Mouse (Mus musculus) layer of hippocampus, postnatal 36 days (tissue): ENCODE data around the gene Adamts10. TPM values are rescaled to one million over a fixed set of nuclear protein-coding genes. Genes with fewer than 3 reads are reported as not detected.

Source experiments
- DNase-seq, 2 experiments: peaks; one replicate each; pipeline ENCODE4 v3.0.0; 2022
- total RNA-seq, 2 experiments: library from RNA; stranded (reverse); gene quantifications; 2 replicates each; pipeline ENCODE4 v1.2.3; 2021

Gene Adamts10
- 10 to 100 TPM; 25.3 to 36.6 TPM for total RNA-seq

DNA sequence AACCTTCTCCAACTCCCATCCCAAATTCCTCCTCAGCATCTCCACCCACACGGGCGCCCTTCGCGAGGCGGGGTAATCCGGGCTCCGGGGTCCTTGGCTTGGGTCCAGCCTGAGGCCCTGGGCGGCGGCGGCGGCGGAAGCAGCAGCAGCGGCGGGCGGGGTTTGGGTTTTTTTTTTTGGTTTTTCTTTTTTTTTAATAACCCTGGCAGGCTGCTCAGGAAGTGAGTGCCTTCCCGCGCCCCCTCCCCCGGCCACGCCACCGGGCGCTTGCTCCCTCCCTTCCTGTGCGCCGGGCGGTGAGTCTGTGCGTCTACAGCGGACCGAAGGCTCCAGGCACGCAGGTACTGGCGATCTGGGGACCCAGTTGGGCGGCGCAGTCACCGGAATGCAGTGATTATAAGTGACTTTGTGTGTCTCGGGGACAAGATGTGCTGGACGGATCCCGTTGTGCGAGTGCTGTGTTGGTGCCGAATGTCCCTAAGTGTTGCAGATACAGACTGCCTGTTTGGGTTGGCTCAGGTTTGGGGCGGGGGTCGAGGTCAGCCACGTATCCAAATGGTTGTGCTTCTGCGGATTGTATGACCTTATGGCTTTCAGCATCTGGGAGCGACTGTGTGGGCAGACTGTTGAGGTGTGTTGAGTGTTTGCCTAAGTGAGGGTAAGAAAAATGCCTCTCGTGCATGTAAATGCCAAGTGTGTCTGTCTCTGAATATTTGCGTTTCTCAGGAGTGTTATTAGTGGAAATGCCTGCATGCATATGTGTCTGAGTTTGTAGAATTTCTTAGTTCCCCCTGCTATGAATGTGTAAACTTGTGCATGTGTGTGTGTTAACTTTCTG is at the start of gene Adamts10:
Adamts10 (plus strand) TSS at position 287 of the 838 bp plus-strand sequence.
- DNase-seq = peak; percentile 31 to 38

DNA sequence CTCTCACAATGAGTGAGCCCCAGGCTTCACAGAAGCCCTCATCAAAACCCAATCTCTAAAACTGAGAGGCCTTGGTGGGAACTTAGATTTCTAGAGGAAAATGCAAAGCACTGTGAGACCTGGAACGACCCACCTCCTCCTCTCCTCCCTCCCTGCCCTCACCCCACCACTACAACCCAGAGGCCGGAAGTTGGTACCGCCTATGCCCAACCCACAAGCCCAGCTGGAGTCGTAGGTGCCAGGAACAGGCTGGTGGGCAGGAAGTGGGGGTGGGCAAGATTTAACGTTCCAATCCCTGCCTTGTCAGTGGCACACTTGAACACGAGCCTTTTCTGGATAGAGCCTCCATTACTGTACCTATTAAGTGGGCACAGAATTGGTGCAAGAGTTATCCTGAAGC is 40.0 kb upstream of the Adamts10 start:
- DNase-seq = no peak

DNA sequence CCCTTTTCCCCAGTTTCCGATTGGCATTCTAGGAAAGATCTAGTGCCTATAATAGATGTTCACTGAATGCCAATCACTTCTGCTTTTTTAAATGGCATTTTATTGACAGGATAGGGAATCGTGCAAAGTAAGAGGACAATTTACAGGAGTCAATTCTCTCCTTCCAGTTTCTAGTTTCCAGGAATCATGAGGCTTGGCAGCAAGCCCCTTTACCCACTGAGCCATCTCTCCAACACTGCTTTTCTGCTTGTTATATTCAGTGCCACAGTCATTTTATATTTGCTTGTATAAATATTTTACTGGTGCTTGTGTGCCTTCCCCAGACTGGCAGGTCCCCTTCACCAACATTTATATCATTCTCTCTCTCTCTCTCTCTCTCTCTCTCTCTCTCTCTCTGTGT is 36.8 kb upstream of the Adamts10 start:
- no peak for DNase-seq

DNA sequence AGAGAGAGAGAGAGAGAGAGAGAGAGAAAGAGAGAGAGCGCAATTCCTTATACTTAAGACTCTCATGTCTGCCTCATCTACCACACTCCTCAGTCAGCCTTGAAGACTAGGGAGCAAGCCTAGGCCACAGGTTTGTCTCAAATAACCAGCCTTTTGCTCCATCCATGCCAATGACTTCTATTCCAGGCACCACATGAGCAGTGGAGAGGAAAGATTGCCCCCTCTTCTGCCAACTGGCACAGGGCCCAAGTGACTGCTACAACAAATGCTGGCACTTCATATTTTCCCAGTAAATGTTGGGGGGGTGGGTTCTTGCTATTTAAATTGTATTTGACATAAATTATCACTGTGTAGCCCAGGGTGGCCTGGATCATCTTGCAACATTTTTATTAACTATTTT is 36.4 kb upstream of the Adamts10 start:
- DNase-seq = no peak

DNA sequence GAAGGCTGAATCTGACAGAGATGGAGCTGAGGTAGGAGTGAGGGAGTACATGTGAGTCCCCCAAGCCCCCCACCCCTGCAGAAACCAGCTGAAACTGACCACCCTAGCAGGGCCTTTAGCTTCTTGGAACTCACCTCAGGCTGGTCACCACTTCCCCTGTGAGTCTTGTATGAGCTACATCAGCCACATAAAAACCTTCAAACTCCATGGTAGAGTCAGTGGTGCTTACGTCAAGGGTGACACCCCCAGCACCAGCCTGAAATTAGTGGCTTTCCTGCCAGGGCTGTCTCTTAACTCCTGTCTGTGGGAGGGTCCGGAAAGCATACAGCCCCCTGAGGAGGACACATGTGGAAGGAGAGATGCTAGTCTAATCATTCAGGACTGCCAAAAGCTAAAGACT is 32.6 kb upstream of the Adamts10 start:
- no peak for DNase-seq

DNA sequence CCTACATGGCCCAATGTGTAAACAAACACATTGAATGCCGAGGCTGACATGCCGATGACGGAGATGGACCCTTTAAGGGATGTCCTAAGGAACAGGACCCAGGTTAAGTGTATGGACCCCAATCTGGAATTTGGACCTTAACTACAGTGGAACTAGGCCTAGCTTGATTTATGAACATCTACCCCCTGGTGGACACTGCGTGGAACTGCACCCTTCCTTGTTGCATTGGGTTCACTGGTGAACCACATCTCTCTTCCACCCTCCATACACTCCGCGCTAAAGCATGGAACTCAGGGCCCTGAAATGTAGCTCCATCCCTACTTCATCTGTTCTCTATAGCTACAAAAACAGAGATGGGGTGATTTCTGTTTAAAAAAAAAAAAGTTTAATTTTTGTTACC is 30.9 kb upstream of the Adamts10 start:
- DNase-seq = no peak

DNA sequence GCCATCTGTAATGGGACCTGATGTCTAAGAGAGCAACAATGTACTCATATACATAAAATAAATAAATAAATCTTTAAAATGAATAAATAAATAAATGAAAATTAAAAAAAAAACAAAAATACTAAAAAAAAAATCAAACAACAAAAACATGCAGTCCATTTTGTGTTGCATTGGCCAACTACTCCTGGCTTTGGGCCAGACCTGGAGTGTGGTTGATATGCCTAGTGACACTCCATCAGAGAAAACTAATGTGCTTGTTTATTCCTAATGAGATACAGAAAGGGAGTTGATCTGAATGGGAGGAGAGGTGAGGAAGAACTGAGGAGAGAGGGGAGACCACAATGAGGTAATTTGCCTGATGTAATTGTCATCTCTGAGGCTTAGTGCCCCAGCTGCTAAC is 29.4 kb upstream of the Adamts10 start:
- DNase-seq = no peak

DNA sequence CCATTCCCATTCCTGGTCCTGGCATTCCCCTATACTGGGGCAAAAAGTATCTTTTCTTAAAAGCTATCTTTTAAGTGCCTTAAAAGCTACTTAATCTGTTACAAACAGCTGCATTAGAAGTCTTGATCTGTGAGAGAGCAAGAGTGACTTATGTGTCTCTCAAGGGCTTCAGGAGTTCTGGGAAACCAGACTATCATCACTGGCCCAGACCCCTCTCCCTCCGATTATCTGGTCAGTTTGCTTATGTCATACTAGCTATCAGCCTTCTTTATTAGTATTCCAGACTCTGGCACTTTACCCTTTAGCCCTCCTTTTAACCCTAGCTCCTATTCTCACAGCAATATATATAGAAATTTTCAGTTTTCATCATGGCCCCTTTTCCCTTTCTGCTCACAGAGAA is 25.1 kb upstream of the Adamts10 start:
- DNase-seq = no peak

DNA sequence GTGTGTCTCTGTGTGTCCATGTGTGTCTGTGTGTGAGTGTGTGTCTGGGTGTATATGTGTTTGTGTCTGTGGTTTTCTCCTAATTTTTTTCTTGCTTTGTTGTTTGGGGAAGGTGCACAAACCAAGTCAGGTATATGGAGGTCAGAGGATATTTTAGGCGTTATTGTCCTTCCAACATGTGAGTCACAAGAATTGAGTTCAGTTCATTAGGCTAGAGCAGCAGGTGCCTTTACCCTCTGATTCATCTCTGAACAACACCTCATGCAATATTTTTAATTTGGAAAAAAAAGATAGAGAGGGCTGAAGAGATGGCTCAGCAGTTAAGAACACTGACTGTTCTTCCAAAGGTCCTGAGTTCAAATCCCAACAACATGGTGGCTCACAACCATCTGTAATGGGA is 15.6 kb upstream of the Adamts10 start:
- DNase-seq = no peak

DNA sequence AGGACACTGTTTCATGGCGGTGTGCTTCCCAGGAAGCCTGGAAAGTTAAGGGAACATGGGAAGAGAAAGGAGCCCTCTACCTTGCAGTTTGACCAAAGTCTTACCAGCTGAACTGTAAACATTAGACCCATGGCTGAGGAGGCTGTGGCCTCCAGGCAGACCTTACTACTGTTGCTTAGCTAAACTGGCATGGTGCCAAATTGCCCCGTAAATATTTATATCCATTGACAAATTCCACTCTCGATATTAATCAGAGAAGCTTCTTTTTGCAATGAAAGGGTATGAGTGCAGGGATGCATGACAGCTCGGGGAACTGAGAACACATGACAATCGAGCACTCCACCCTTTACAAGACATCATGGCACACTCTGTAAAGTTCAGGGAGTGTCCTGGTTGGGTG is 13.8 kb upstream of the Adamts10 start:
- no peak for DNase-seq

DNA sequence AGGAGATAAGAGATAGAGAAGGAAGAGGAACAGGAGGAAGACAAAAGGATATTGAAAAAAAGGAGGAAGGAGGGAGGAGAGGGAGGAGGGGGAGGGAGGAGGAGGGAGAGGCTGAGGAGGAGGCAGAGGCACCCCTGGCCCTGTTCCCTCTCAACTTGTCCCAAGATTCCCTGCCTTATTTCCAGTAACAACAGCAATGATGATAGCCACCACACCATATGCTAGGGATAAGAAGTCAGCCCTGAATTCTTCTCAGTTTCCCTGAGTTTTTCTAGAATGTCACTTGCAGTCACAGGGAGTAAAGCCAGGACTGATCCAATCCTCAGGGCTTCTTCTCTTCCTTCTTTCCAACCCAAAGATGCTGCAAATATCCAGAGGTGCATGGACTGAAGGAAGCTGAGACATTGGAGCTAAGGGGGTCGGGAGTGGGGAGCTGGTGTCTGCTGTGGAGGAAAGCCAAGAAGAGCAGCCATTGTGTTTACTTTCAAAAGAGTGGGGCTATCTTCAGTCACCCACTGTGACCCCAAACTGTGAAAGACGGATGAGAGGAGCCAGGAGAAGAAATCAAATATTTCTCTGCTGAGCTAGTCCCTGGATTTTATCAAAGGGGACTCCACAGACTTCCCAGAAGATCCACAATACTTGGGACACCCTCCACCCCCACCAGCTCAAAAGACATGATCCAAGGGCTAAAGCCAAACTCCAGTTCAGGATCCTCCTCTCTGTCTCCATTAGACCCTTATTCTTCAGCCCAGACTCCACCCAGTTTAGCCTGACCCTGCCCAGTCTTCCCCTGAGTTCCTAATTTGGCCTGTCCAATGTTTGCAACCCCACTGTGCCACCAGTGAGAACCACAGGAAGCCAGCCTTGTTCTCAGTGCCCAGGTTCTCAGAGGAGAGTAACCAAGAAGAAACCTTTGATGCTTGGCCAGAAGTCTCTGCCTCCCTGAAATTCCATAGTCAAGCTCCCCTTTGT is 11.3 kb upstream of the Adamts10 start:
- no peak for DNase-seq

DNA sequence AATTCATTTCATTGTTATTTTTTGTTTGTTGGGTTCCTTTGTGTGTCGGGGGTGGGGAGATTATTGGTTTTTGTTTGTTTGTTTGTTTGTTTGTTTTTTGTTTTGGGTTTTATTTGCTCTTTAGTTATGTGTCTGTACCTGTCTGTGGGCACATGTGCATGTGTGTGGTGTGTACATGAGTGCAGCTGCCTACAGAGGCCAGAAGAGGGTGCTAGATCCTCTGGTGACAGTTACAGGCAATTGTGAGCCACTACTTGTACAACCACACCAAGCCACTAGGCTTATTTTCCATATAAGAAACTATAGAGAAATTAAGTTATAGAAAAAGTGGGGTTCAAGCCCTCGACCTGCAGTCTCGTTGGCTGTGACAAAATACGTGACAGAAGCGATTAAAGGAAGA is 10.1 kb upstream of the Adamts10 start:
- DNase-seq = no peak

DNA sequence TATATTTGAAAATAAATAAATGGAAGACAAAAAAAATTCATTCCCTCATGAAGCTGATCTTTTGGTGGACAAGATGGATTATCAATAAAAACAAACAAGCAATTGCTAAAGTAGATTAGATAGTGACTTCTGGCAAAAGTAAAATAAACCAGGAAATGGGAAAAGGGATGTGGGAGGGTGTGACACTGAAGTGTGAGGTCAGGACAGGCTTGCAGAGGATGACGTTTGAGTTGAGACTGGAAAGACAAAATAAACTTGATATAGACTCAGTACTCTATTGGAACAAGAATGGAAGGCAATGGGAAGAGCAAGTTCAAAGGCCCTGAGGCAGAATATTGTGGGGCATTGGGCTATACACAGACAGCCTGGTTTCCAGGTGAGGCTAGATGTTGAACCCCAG is 3.6 kb upstream of the Adamts10 start:
- no peak for DNase-seq

DNA sequence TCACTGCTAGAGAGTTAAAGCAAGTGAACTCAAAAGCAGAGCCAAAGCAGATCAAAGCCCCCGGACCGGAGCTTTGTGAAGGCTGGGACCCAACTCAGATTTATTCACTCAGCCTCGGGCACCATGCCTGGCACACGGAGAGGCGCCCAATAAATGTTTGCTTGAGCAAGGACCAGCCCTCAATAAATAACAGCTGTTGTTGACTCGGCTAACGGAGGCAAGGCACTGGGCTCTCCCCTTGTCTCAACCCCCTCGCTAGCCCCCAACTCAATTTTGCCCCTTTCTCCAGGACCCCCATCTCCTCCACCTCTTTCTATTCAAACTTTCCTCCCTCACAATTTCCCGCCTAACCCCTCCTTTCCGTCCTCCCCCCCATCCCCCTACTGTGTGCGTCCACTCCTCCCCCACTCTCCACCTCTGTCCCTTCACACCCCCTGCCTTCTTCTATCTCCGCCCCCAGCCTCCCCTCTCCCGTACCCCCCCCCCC is 530 bp upstream of the Adamts10 start:
- DNase-seq = peak in 1 of 2 experiments; percentile 18

DNA sequence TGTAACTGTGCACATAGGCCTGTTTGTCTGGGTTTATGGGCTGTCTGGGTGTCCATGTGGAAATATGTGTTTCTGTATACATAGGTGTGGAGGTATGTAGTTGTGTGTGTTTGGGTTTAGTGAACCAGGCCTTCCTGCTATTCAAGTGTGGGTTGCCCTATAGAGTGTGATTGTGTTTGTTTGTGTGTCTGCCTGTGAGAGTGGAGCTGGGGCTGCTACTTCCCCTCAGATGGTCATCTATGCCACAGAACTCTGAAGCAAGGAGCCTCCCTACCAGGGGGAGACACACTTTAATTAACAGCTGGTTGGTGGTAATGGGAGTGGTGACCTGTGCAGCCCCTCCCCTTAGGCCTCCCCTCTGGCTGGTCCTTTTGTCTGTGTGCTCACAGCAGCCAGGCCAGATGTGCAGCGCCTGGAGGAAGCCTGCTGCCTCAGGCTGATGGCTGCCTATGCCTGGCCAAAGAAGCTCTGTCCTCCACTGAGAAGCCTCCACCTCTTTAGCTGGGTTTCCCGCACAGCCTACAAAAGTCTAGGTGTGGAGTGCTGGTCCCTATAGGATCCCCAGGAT is 886 bp downstream of the Adamts10 start:
- DNase-seq = no peak

DNA sequence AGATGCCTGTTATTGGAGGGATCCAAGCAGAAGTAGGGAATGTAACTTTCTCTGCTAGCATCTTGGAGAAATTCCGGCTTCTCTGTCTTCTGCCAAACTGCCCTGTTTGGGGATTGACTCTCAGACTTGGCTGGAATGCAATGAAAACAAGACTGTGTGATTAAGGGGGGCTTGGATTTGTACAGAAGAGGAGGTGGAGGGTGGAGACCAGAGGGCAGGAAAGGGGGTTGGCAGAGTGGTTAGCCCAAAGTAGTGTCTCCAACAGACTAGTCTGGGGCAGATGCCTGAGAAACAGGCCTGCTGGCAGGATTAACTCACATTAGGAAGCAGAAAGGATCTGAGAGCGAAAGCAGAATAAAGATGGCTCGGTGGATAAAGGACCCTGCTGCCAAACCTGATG is 2.5 kb downstream of the Adamts10 start:
- DNase-seq = no peak

DNA sequence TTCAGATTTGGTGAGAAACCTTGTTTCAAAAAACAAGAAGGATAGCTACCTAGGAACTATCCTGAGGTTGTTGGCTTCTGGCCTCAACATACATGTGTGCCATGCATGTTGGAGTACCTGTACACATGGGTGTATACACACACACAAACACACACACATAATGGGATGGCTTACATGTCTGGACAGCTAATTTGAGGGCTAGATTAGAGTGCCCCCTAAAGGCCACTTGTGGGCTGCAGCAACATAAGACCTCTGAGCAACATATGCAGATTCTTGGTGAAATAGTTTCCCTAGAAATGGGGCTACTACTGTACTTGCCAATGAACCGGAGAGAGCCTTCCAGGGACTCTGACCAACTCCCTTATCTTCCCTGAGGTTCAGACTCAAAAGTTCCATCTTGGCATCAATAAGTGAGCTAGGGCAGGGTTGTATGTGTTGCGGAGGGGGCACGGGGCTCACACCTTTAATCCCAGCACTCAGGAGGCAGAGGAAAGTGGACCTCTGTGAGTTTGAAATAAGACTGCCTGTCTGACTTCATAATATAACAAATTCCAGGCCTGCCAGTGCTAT is 15.2 kb downstream of the Adamts10 start:
- peak in 1 of 2 experiments; percentile 33 for DNase-seq

DNA sequence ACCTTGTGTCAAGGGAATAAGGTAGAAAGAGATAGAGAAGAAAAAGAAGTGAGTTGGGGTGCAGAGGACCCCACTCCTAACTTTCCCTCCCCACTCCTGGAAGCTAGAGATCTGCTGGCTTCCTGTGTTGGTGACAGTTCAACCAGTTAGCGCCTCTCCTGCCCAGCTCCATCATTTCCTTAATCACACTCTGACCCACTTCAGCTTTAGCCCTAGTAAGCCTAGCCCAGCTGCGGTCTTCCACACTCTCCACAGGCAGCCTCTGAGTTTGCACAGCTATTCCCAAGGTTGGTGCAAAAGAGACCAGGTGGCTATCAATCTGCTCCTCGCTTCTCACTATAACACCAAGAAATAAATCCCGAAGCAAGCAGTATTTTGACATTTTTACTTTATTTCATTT is 15.9 kb downstream of the Adamts10 start:
- no peak for DNase-seq

DNA sequence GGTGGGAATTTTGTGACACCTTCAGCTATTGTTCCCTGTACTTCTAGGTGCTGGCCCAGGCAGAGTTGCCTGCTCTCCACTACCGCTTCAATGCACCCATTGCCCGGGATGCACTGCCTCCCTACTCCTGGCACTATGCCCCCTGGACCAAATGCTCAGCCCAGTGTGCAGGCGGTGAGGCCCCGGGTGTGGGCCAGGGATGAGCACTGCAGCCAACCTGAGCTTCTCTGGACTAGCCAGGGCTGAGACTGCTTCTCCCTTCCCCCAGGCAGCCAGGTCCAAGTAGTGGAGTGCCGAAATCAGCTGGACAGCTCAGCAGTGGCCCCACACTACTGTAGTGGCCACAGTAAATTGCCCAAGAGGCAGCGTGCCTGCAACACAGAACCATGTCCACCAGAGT is 25.2 kb downstream of the Adamts10 start:
- DNase-seq = no peak

DNA sequence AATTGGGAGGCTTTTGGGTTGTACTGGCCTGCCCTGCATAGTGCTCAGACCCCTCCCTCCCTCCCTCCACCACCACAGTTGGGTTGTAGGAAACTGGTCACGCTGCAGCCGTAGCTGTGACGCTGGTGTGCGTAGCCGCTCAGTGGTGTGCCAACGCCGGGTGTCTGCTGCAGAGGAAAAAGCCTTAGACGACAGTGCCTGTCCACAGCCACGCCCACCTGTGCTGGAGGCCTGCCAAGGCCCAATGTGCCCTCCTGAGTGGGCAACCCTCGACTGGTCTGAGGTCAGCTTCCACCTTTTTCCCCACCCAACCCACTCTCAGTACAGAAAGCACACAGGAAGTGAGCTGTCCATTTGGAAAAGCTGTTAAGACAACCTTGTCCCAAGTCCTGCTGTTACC is 26.4 kb downstream of the Adamts10 start:
- no peak for DNase-seq

DNA sequence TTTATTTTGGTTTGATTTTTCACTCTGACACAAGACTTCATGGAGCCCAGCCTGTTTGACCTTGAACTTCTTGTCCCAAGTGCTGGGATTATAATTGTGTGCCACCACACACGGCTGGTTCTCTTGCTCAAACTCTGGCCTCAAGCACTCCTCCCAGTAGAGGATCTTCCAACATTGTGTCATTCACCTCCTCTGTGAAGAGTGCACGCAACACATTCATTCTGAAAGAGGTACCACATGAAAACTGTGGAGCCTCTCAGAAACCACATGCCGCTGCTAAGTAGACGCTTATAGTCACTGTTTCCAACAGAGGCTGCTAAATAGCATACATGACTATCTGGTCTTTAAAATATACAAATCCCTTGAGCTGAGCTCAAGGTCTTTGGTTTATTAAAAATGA is 28.1 kb downstream of the Adamts10 start:
- no peak for DNase-seq

DNA sequence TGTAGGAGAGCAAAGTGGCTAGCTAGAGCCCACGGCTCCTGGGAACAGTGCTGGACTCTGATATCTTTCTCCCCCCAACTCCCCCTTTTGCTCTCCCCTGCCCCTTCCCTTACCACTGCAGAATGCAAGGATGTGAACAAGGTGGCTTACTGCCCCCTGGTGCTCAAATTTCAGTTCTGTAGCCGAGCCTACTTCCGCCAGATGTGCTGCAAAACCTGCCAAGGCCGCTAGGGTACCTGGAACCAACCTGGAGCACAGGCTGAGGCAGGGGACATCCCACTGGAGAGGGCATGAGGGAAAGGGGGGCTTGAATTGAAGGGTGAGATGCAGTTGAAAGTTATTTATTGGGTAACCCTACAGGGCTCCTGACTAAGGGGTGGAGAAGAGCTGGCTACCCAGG is 29.0 kb downstream of the Adamts10 start:
- no peak for DNase-seq

DNA sequence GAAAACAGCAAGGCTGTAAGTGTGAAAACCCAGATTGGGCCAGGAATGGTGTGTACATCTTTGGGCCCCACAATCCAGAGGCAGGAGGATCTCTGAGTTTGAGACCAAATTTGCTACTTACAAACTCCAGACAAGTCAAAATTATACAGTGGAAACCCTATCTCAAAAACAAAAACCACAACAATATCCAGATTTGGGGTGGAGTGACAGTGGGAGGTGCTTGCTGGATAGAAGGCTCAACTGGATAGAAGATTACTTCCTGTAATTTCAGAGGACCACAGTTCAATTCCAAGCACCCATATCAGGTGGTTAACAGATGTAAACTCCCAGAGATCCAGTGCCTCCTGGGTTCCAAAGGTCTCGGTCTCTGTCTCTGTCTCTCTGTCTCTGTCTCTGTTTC is 30.5 kb downstream of the Adamts10 start:
- no peak for DNase-seq
